Mouse (Mus musculus): ENCODE results near the gene Kcnv2. TPM values are rescaled to one million over a fixed set of nuclear protein-coding genes. Genes with fewer than 3 reads are reported as not detected.

The Kcnv2 gene
- total and polyA plus RNA-seq, 3 experiments, result not detected

DNA sequence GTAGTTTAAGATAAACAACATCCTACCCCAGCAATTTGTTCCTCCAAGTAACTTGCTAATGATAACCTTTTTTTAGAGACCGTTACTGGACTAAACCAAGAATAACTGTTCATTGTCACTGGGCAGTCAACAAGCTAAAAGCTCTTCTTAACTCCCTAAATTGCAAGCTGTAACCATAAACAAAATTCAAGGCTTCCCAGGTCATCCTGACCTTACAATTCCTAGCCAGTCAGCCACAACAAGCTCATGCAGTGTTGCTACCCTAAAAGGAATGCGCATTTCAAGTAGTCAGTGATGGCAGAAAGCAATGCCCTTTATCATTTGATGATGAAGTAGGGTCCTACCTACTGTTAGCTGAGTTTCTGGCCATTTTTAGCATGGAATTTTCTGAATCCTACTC lies 48.4 kb downstream of the Kcnv2 start:
- no peaks in the 10 kb centered on the region for H3K4me1 ChIP-seq (ENCODE audit: control insufficient read depth in 1 of 2, insufficient read depth in 2 of 2, low read length in 2 of 2)
- H3K9me3 ChIP-seq (replicated peaks; ENCODE audit: insufficient read depth, low read length), result no peaks in the 10 kb centered on the region
- H3K9ac ChIP-seq (ENCODE audit: control insufficient read depth, low read depth, low read length, poor library complexity, severe bottlenecking), result no peak overlapping the region
- TF ChIP-seq USF1 (IDR thresholded peaks at IDR 0.05; ENCODE audit: low read depth, low read length), result no peak
- TF ChIP-seq NELFE (IDR thresholded peaks at IDR 0.05; ENCODE audit: low read depth, low read length), result no peak
- no peak for TF ChIP-seq HCFC1 (IDR thresholded peaks at IDR 0.05; ENCODE audit: low read depth, low read length)
- no peak for TF ChIP-seq GATA1 (IDR thresholded peaks at IDR 0.05; ENCODE audit: low read depth, low read length)
- no peak for TF ChIP-seq MYC (IDR thresholded peaks at IDR 0.05; ENCODE audit: low read depth, low read length)
- no peak for TF ChIP-seq ZMIZ1 (IDR thresholded peaks at IDR 0.05; ENCODE audit: low read depth, low read length)
- TF ChIP-seq POLR2AphosphoS2 (IDR thresholded peaks at IDR 0.05; ENCODE audit: low read length), result no peak
- TF ChIP-seq RCOR1 (IDR thresholded peaks at IDR 0.05; ENCODE audit: low read depth, low read length), result no peak
- TF ChIP-seq POLR2AphosphoS5 (IDR thresholded peaks at IDR 0.05; ENCODE audit: borderline replicate concordance, low read depth, low read length), result no peak
- no peak for TF ChIP-seq SIN3A (IDR thresholded peaks at IDR 0.05; ENCODE audit: low read length)
- TF ChIP-seq ETS1 (IDR thresholded peaks at IDR 0.05; ENCODE audit: low read depth, low read length), result no peak
- no peak for TF ChIP-seq JUND (IDR thresholded peaks at IDR 0.05; ENCODE audit: low read depth, low read length)
- no peak for TF ChIP-seq POLR2A (IDR thresholded peaks at IDR 0.05; ENCODE audit: control insufficient read depth in 1 of 2, insufficient read depth in 1 of 2, low read depth in 1 of 2, low read length in 2 of 2, poor library complexity in 1 of 2)
- no peak for TF ChIP-seq EP300 (IDR thresholded peaks at IDR 0.05; ENCODE audit: low read depth in 1 of 2, low read length in 2 of 2)
- no peak overlapping the region for H3K27ac ChIP-seq (ENCODE audit: control insufficient read depth, low read depth, low read length)
- no peaks in the 10 kb centered on the region for H3K79me2 ChIP-seq (ENCODE audit: control insufficient read depth, insufficient read depth, low read length, poor library complexity)
- no peak overlapping the region for H3K4me3 ChIP-seq (ENCODE audit: control insufficient read depth in 1 of 2, insufficient read depth in 1 of 2, low read depth in 2 of 2, low read length in 2 of 2)
- no peak for DNase-seq (ENCODE audit: low read depth, low spot score)
- H3K27me3 ChIP-seq (ENCODE audit: control insufficient read depth in 1 of 2, insufficient read depth in 2 of 2, low read length in 2 of 2), result no peaks in the 10 kb centered on the region
- H3K36me3 ChIP-seq (ENCODE audit: control insufficient read depth in 1 of 2, insufficient read depth in 2 of 2, low read length in 2 of 2), result no peaks in the 10 kb centered on the region

DNA sequence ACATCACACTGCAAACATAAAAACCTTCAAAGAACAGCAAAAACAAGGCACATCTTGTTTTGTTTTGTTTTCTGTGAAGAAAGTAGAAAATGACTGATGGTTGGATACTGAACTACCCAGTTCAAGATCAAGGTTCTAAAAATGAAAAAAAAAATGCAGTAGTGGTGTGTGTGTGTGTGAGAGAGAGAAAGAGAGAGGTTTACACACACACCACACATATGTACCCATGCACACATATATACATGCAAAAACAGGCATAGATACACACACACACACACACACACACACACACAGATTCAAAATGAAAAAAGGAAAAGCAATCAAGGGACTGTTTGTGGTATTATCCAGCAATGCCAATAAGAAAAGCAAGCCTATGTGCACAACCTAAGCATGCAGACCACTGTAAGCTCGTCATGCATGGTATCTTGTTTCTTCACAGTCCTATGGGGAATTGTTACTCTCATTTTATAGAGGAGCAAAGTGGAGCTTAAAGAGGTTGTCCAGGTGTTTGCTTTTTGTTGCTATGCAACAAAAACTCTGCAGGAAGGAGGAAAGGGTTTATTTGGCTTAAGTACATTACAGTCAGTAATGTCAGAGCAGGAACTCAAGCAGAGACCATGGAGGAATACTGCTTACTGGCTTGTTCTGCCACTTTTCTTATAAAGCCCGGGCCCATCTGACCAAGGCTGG lies 57.5 kb downstream of the Kcnv2 start:
- DNase-seq (ENCODE audit: low read depth, low spot score), result no peak
- H3K9ac ChIP-seq (ENCODE audit: control insufficient read depth, low read depth, low read length, poor library complexity, severe bottlenecking), result no peak overlapping the region
- no peak overlapping the region for H3K4me3 ChIP-seq (ENCODE audit: control insufficient read depth in 1 of 2, insufficient read depth in 1 of 2, low read depth in 2 of 2, low read length in 2 of 2)
- H3K36me3 ChIP-seq (ENCODE audit: control insufficient read depth in 1 of 2, insufficient read depth in 2 of 2, low read length in 2 of 2), result no peaks in the 10 kb centered on the region
- H3K27ac ChIP-seq (ENCODE audit: control insufficient read depth, low read depth, low read length), result no peak overlapping the region
- H3K9me3 ChIP-seq (replicated peaks; ENCODE audit: insufficient read depth, low read length), result no peaks in the 10 kb centered on the region
- TF ChIP-seq GATA1 (IDR thresholded peaks at IDR 0.05; ENCODE audit: low read depth, low read length), result no peak
- no peak for TF ChIP-seq KAT2A (conservative IDR thresholded peaks at IDR 0.05; ENCODE audit: low read depth, low read length)
- no peak for TF ChIP-seq CTCF (IDR thresholded peaks at IDR 0.05 in 2 of 3, conservative IDR thresholded peaks at IDR 0.05 in 1 of 3; ENCODE audit: control insufficient read depth in 1 of 3, insufficient read depth in 1 of 3, low read depth in 2 of 3, low read length in 3 of 3, poor library complexity in 1 of 3, severe bottlenecking in 1 of 3)
- TF ChIP-seq HCFC1 (IDR thresholded peaks at IDR 0.05; ENCODE audit: low read depth, low read length), result no peak
- TF ChIP-seq NRF1 (IDR thresholded peaks at IDR 0.05; ENCODE audit: insufficient read depth, low read depth, low read length, poor library complexity, severe bottlenecking), result no peak
- no peak for TF ChIP-seq ZMIZ1 (IDR thresholded peaks at IDR 0.05; ENCODE audit: low read depth, low read length)
- TF ChIP-seq E2F4 (IDR thresholded peaks at IDR 0.05; ENCODE audit: borderline replicate concordance, low read depth, low read length), result no peak
- no peak for TF ChIP-seq SMC3 (IDR thresholded peaks at IDR 0.05; ENCODE audit: low read depth, low read length)
- TF ChIP-seq CHD2 (IDR thresholded peaks at IDR 0.05; ENCODE audit: low read length), result no peak
- no peak for TF ChIP-seq MXI1 (IDR thresholded peaks at IDR 0.05; ENCODE audit: low read depth, low read length)
- TF ChIP-seq USF2 (IDR thresholded peaks at IDR 0.05; ENCODE audit: borderline replicate concordance in 1 of 2, insufficient read depth in 1 of 2, low read depth in 1 of 2, low read length in 2 of 2), result no peak
- no peak for TF ChIP-seq TAL1 (IDR thresholded peaks at IDR 0.05; ENCODE audit: low read length)
- TF ChIP-seq JUND (IDR thresholded peaks at IDR 0.05; ENCODE audit: low read depth, low read length), result no peak
- TF ChIP-seq MEF2A (IDR thresholded peaks at IDR 0.05; ENCODE audit: extremely low read depth, insufficient replicate concordance, low read depth, low read length, poor library complexity, severe bottlenecking), result no peak
- TF ChIP-seq ZKSCAN1 (IDR thresholded peaks at IDR 0.05; ENCODE audit: low read depth, low read length), result no peak
- no peak for TF ChIP-seq MAFK (IDR thresholded peaks at IDR 0.05; ENCODE audit: borderline replicate concordance, low read depth, low read length)
- no peak for TF ChIP-seq TBP (IDR thresholded peaks at IDR 0.05; ENCODE audit: low read depth, low read length)
- no peak for TF ChIP-seq POLR2AphosphoS5 (IDR thresholded peaks at IDR 0.05; ENCODE audit: borderline replicate concordance, low read depth, low read length)
- TF ChIP-seq ETS1 (IDR thresholded peaks at IDR 0.05; ENCODE audit: low read depth, low read length), result no peak
- H3K4me1 ChIP-seq (ENCODE audit: control insufficient read depth in 1 of 2, insufficient read depth in 2 of 2, low read length in 2 of 2), result no peaks in the 10 kb centered on the region
- H3K79me2 ChIP-seq (ENCODE audit: control insufficient read depth, insufficient read depth, low read length, poor library complexity), result no peaks in the 10 kb centered on the region
- no peaks in the 10 kb centered on the region for H3K27me3 ChIP-seq (ENCODE audit: control insufficient read depth in 1 of 2, insufficient read depth in 2 of 2, low read length in 2 of 2)
